Mouse (Mus musculus): ENCODE data around the gene Zbtb16.

Zbtb16 gene

DNA sequence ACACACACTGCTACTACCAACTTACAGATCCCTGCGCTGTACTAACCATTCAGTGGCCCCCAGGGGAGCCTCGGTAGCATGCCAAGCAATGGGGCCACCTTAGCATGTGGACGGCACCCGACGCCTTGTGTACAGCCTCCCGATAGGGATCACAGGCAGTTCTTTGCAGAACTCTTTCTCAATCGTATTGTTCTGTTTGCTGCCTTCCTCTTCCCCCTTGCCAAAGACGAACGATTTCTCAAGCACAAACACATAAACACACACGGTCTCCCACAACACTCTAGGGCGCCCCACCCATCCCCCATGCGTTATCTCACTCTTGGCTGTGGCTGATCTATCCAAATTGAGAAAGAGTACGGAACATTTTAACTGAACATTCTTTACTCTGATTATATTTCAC is 91.1 kb downstream of the Zbtb16 start:
- in situ Hi-C loops (cut with MboI, MseI): no loop called here

- in situ Hi-C loops (cut with MboI, MseI): no loop called here
Observed at GRCm38 (mm10) chr9:48744451-48744850, 91.6 kb downstream of the Zbtb16 start.

DNA sequence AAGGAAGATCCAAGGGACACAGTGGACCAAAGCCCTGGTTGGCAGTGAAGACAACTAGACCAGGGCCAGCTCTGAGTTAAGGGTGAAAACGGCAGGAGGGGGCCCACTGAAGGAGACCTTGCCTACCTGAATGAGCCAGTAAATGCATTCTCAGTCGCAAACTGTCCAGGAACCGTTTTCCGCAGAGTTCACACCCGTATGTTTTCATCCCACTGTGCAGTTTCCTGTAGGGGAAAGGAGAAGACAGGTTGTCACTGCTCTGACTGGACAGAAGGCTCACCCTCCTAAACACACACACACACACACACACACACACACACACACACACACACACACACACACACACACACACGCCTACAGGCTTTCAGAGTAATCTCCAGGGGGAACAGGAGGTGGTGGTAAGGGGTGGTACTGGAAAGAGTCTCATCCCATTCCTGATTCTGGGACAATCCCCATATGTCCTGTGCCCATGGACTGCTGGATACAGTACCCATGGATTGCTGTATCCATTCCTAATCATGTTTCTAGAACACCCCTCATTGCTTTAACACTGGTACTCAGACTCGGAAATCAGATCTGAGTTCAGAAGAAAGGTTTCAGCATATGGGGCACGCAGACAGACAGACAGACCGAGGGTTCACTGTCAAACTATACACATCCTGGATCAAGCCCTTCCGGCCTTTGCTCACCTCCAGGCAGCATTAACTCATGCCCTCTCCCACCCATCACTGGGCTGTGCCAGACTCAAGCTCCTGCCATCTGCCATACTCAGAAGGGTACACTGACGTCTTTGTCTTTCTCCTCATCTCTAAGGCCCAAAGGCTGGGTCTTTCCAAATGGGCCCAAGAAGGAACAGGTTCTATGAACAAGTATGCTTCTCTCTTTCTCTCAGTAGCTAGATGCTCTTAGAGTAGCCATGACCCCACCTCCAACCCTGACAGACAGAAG is 92.4 kb downstream of the Zbtb16 start:
- in situ Hi-C loops (cut with MboI, MseI): no loop called here

GRCm38 (mm10) chr9:48742150-48742549 is 93.9 kb downstream of the Zbtb16 start:
- in situ Hi-C loops (cut with MboI, MseI): no loop called here

DNA sequence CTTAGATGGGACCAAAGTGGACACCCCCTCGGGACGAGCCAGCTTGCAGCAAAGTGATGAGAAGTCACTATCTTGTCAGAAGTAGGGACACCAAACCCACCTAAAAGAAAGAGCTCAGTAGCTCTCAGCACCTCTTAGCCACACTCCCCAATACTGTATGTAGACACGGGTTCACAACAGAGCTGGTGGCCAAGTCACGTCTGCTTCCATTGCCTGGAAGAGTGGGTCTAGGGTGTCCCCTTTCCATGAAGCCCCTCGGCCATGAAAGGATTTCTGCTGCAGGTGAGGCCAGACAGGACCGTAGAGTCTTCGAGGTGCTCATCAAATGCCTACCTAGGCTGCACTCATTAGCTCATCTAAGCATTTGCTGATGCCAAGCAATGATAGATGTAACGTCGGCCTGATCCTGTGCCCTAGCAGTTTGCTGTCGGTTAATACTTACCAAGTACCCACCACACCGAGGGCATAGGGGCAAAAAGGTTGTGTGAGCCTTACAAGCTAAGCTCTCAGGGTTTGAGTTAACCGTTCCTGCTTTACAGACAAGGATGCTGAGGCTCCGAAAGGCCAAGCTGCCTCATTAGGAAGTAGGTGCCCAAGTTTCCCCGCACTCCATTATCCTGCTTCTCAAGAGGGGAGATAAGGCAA is 94.5 kb downstream of the Zbtb16 start:
- in situ Hi-C loops (cut with MboI, MseI): no loop called here

- in situ Hi-C loops (cut with MboI, MseI): no loop called here
Observed at GRCm38 (mm10) chr9:48740732-48741255, 95.2 kb downstream of the Zbtb16 start.

- in situ Hi-C loops (cut with MboI, MseI): no loop called here
Observed at GRCm38 (mm10) chr9:48740098-48740505, 95.9 kb downstream of the Zbtb16 start.

- in situ Hi-C loops (cut with MboI, MseI): no loop called here
Observed at GRCm38 (mm10) chr9:48738795-48739476, 97.1 kb downstream of the Zbtb16 start.

DNA sequence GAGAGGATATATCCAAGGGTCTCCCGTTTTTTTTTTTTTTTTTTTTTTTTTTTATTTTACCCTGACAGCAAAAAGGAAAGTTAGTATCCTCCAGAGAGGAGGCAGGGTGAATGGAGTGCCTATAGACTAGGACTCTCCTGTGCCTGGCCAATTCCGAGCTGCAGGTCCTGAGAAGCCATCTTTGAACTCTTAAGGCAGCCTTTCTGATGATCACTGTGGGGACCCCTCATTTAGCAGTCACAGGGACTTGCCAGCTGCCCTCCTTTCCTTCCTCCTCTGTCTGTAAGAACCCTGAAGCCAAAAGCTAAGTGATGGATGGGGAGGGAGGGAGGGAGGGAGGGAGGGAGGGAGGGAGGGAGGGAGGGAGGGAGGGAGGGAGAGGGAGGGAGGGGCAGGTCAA is 98.1 kb downstream of the Zbtb16 start:
- in situ Hi-C loops (cut with MboI, MseI): no loop called here

DNA sequence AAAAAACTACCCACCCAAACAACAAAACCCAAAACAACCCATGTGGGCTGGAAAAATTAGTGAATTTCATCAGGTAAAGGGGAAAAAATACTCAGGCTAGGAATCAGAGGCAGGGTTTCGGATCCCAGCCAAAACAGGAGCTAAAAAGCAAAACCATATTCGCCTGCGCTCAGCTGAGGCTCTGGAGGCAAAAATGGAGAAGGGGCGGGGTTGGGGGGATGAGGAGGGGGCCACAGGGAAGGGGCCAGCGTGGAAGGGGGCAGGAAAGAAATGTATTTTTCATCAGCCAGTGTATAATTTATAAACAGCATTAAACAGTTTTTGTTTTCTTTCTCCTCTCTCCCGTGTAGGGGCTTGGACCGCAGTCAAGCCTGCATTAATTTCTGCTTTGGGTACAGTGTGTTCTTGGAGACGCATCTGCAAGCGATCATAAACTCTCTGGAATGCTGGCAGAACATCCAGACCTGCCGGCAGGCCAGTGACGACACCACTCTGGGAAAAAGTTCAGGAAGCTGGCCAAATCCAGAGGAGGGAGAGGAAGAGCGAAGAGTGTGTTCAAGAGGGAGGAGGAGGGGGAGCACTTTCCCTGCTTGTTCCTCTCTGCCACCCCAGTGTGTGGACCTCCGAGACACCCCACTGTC is 98.7 kb downstream of the Zbtb16 start:
- in situ Hi-C loops (cut with MboI, MseI): no loop called here

DNA sequence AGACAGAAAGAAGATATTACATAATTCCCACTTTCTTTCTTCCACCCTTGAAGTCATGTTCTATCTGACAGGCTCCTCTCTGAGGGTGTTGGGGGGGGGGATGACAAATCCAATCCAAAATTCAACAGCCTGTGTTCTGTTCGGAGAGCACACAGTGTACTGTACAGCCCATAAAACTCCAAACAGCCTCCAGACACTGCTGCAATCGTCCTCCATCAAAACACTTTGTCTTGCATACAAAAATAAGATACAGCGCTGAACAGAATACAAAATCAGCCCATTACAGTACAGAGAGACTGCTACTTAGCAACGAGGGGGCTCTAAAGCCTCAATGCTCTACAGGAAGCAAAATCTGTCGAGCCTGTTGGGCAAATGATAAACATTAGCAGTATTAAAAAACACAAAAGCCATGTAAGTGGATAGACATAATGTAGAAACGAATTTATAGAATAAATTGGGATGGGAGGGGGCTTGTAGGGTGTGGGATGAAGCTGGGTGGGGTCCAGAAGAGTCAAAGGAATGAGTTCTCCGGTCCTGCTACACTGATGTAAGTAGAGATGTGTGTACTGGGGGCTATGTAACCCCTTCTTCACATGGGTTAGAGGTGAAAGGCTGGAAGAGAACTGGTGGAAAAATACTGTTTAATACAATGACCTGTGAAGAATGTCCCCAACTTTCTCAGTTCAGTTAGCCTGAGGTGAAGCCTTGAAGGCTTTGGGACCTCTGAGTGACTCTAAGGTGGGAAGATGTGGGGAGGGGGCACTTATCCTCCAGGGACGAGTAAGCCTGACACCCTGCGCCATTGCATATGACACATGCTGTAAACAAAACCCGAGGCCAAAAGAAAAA is 99.4 kb downstream of the Zbtb16 start:
- in situ Hi-C loops (cut with MboI, MseI): no loop called here

GRCm38 (mm10) chr9:48735466-48736312 is 100.3 kb downstream of the Zbtb16 start:
- in situ Hi-C loops (cut with MboI, MseI): no loop called here

DNA sequence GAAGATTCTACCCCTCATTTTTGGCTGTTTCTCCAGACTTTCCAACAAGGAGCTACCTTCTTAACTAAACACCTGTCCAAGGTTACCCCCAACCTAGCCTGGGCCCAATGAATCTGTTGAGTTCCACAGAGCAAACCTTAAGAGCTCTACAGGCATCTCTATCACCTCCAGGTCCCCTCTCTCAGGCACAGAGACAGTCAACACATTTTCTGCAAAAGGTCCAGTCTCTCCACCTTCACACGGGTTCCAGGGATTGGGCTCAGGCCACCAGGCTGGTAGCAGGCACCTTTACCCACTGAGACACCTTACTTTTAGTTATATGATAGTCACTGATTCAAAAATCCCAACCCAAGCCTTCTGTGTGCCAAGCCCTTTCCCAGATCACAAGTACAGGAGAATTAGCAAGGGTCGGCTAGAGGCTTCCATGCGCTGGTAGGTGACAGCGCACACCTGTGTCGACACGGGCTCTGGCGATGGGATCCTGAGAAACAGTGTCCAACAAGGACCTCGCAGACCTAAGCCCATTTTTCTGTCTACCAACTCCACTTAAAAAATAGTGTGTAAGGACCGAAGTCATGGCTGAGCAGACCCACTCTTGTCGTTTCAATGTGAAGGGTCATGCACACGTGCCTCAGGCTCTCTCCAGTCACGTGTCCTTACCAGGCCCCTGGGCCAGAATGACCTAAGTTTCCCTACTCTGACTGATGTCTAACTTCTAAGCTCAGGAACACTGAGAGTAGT is 101.1 kb downstream of the Zbtb16 start:
- in situ Hi-C loops (cut with MboI, MseI): no loop called here

DNA sequence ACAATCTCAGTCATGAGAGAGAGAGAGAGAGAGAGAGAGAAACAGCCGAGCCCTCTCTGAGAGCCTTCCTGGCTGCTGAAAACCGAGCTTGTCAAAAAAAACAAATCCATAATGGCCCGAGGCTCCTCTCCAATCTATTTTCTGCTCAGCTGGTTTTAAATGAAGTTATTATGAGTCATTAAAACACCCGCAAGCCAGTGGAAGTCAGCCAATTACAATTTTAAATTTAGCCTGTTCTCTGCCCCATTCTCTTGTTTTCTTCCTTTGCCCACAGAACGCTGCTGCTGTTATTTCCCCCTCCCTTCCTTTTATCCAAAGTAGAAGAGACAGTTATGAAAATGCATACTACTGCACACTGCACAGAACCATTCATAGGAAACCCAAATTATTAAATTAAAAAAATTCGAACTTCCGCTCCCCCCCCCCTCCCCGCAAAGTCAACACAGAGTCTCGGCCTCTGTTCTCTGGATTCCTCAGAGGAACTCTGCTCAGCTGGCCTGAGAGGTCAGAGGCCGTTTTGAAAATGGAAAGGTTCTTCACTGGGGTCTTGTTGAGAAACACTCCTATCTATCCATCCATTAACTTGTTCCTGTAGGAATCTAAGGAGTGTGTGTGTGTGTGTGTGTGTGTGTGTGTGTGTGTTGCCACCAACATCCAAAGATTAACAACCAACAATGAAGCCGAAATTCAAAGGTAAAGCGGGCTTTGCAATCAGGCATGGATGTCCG is 102.0 kb downstream of the Zbtb16 start:
- in situ Hi-C loops (cut with MboI, MseI): no loop called here

DNA sequence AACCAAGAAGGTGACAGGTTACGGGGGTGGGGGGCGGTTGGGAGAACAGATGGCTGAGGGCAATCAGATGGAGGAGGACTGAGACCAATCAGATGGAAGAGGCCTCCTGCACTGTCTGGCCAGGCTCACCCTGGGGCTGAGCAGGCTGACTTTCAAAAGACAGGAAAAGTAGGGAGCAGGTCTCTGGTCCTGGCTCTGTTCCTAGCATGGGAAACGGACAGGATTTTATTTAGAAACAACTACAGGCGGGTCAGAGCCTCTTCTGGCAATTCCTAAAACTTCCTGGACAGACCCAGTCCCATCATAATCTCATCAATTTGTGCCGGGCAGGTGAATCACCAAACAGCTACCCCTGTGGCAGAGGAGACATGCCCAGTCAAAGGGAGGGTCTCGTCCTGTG is 102.9 kb downstream of the Zbtb16 start:
- in situ Hi-C loops (cut with MboI, MseI): no loop called here

DNA sequence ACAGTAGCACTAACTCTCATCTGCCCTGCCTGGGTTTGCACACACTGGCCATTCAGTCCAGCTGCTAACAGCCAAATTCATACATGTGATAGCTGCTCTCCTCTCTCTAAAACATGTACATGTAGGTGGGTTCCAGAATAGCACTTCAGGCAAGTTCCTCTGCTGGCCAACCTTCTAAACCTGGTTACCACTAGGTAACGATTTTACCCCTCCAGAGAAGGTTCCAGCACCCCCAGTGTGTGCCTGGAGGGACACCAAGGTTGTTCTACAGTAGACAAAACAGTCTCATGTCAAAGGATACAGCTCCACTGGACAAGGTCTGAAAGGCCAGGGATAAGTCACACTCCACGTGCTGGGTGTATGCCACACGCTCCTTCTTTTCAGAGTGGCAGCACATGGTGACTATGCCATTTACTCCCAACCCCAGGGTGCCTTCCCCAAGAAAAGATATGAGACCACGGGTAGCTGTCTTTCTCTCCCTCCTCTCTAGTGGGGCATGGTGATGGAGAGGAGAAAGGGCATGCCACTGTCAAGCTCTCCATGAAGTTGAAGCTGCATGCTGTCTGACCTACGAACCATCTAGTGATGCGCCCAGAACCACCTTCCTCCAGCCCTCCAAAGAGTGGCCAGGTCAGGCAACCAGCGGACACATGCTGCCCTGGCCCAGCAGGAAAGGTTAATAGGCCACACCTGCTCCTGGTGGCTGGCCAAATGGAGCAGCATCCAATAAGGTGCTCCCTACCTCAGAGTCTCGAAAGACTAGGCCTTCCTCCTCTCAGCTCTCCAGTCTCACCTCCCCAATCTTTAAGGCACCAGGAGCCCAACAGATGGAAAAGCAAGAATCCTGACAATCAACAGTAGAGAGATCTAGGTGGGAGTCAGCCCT is 104.1 kb downstream of the Zbtb16 start:
- in situ Hi-C loops (cut with MboI, MseI): no loop called here

DNA sequence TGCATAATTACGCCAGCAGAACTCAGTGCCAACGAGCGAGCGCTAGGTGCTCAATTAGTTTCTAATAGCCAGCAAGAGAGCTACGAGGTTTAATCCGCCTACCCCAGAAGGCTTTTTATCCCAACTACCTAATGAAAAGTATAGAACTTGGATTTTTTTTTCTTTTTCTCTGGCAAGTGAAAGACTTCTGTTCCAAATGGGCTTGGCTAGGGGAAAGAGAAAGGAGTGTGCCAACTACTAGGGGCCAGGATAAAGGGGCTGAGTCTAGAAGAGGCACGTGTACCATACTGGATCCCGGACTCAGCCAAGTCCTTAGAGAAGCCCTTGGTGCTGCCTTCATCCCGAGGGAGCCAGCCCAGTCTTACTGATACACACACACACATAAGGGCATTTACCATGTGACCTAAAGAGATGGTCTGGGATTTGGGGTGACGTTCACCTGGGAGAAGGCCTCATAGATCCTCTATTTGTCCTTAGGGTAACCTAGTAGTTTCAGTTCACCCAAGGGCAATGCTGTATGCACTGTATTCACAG is 105.5 kb downstream of the Zbtb16 start:
- in situ Hi-C loops (cut with MboI, MseI): no loop called here
